Mouse (Mus musculus) brain, adult 2 months (tissue): Measurements from ENCODE around the gene Btrc.
A peak's percentile ranks its signal among the peaks of the same experiment; 100 is the strongest.
"Not testable (repeated sequence)": the region's sequence is repeated elsewhere in the genome, so short reads cannot be mapped to it uniquely, and the experiment has no call there.

Experiments used
- DNase-seq: peaks from one replicate; pipeline ENCODE4 v3.0.0; 2011; ENCODE audit warnings: low read depth, low spot score

Btrc gene

DNA sequence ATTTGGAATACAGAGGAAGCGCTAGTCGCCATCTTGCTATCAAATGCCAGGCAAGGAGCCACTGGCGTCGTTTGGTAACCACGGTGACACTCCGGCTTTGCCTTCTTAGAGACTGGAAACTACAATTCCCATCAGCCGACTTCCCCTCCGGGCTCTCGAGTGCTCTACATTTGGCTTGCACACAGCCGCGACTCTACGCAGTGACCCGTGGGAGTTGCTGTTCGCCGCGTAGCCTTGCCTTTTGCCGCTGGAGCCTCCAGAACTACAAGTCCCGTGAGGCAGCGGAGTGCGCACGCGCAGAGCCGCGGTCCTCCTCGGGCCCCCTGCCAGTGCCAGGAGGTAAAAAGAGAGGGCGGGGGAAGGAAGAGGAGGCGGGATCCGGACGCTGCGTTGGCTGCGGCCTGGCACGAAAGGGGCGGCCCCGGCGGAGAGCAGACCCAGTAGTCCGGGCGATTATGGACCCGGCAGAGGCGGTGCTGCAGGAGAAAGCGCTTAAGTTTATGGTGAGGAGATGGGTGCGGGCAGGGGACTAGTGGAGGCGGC, at the start of gene Btrc:
Gene Btrc, plus strand, starts transcription at position 351 of the 543 bp plus-strand sequence.
- DNase-seq = peak; percentile 100

DNA sequence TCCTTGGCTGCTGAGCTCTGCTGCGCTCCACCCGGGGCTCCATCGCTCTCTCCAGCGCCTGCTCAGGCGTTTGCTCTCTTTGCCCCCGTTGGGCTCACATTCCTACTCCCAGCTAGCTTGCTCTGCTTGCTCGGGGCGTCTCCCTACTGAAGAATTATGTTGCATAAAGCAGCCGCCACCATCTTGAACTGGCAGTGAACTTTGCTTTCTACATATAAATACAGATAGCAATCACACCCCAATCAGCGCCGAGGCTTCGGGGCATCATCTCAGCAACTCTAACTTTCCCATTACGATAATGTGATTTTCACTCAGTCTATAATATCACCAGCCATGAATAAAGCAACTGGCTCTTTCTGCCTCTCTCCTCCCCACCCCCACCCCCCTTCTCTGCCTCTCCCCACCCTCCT, 46.1 kb upstream of the Btrc start:
- DNase-seq = peak; percentile 53

DNA sequence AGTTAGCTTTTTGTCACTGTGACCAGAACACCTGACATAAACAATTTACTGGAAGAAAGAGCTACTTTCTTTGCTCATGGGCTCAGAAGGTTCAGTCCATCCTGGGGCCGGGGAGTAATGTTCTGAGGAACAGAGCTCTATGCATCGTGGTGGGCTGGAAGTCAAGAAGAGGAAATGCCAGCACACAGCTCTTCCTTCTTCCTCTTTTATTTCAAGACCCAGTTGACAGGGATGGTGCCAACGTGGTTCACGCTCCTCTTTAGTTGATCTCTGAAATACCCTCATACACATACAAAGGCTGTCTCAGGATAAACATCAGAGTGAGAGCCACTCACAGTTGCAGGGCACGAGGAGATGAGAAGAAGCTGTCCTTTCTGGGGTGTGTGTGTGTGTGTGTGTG, 42.5 kb upstream of the Btrc start:
- no peak for DNase-seq

DNA sequence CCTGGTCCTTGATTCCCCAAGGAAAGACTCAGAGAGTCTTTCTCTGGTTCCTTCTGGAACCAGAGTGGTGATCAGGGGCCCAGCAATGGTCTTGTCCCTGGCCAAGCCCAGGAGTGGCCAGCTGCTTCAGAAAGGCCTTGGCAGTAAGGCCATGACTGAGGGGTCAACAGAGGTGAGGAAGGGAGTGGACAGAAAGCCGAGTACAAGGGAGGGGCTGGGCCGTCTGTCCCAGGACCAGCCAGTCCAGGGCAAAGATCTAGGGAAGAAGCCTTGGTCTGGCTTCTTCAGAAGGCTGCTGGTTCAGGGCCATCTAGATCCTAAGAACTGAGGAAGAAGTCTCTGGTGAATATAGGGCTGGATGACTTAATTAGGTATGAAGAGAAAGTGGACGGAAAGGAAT, 34.5 kb upstream of the Btrc start:
- DNase-seq = no peak

DNA sequence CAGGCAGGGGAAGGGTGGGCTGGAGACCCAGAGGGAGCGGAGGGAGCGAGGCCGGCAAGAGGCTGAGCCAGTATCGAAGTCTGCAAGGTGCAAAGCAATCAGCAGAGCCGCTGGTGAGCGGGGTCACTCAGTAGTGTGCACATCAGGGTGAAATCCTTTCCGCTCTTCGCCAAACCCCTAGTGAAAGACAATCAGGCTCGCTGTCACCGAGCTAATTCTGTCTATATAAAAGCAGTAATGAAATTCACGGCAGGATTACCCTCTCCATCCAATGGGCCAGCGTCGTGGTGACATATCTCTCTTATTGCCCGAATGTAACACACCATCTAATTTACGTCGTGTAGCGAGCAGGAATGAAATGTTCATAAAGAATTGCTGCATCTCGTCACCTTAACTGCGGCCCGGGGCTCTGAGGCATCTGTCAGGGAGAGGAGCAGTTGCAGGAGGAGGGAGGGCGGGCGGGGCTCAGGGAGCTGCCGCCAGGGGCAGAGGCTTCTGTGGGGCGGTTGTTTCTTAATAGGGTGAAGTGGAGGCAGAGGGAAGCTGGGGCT, 33.7 kb upstream of the Btrc start:
- DNase-seq = no peak

DNA sequence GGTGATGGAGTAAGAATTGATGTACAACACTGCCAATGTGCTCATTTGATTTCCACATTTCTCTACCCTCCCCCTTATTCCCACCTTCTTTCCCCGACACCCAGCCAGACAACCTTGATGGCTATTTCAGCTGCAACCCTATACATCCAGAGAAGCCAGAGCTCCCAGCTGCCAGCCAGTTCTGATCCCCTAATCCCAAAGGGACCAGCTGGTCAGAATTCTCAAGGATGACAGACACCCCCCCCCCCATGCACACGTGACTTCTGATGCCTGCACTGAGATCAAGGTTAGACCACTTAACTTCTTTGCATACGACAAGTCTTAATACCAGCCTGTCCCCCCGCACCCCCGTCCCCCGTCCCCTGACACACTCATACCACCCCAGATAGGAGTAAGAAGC, 26.8 kb upstream of the Btrc start:
- no peak for DNase-seq

DNA sequence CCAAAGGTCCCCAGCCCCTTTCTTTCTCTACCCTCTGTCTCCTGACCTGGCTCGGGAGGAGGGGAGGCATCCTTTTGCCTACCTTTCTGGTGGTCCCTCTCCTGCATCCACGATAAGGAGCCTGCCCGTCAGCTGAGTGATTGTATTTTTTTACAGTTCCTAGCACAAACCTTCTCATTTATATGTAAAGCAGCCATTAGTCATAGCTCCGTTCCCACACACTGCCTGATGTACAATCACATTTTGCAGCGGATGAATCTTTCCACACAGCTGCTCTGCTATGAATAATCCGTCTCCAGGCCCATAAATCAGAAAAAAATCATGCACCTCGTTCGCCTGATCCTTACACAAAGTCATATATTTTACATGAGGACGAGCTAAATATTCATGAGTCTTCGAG, 25.4 kb upstream of the Btrc start:
- DNase-seq = peak; percentile 93

DNA sequence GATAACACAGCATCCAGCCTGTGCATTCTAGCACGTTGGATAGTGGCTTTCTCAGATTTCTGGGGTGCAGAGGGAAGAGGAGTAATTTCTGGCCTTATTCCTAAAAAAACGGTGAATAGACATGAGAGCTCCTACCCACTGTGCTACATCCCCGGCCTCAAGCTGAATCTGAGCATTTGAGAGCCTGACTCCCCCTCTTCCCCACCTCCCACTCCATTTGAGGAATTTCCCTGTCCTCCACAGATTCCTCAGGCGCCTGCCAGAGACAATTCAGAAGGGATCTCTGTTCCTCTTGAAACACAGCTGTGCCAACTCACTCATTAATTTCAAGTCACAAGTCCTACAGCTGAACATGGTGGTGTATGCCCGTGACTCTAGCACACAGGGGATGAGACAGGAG, 19.6 kb upstream of the Btrc start:
- DNase-seq = peak; percentile 80

DNA sequence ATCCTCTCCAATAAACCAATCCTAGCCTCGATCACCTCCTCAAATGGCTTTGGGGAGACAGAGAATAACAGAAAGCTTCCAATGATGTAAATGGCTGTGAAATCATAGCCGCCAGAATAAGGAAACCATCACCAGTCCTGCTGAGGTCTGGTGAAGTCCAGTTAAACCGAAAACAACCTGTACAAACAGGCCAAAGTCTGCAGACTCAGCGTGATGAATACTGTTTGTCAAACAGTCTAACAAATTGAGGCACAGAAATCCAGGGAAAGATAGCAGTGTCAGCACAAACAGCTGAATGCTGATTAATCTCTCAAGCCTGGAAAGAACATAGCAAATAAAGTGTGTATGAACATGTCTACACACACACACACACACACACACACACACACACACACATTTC, 15.3 kb upstream of the Btrc start:
- DNase-seq = no peak

DNA sequence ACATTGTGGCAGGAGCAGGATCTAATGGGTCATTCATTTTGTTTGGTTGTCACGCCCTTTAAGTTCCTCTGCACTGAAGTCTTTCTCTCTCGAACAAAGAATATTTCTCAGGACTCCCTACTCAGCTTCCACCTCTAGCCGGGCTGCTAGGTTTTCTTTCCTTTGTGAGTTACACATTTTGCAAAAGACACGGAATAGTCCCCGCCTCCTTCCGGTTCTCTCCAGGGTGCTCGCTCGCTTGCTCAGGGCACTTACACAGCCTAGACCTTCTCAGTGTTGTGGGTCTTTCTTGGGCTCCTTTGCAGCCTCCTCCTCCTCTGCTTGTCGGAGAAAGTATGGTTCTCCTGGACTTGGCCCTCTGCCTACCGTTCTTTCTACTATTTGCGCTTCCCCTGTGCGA, 13.1 kb upstream of the Btrc start:
- DNase-seq = no peak

DNA sequence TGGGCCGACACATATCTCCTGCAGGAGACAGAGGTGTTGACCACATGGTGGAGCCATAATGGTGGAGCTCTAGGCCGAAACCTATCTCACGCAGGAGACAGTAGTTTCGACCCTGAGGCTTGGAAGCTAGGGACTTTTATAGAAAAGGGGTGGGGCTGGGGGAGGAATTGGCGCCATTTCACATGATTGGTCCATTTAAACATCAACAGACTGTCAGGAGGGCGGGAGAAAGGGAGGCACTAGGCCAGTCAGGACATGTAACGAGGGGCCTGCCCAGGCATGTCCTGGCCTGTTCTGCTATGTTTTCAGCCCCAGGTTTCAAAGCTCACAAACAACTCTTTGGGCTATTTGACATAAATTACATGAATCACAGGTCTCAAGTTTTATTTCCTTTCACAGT, 10.8 kb upstream of the Btrc start:
- not testable (repeated sequence) for DNase-seq

DNA sequence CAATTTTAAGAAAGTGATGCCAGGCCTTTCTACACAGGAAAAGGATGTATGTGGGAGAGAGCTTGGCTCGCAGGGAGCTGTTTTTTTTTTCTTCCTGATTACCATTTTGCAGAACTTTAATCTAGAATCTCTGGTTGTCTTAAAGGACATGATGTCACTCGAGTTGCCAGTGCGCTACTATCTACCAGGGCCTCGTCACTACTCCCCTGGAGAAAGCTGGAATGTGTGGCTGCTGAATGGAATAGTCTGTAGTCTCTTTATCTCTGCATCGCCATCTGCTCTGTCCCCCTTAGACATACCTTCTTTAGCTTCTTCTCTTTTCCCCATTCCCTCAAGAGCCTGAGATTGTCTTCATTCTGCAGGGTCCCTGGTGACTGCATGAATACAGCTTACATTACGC, 7.9 kb upstream of the Btrc start:
- DNase-seq = no peak

DNA sequence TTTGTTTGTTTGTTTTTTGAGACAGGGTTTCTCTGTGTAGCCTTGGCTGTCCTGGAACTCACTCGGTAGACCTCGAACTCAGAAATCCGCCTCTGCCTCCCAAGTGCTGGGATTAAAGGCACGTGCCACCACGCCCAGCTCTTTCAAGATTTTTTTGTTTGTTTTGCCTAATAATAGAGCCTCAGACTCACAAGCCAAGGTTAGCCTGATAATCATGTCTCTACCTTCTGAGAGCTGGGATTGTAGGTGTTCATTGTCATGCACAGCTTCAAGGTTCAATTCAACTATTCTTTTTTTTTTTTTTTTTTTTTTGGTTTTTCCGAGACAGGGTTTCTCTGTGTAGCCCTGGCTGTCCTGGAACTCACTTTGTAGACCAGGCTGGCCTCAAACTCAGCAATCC, 6.7 kb upstream of the Btrc start:
- DNase-seq = not testable (repeated sequence)

DNA sequence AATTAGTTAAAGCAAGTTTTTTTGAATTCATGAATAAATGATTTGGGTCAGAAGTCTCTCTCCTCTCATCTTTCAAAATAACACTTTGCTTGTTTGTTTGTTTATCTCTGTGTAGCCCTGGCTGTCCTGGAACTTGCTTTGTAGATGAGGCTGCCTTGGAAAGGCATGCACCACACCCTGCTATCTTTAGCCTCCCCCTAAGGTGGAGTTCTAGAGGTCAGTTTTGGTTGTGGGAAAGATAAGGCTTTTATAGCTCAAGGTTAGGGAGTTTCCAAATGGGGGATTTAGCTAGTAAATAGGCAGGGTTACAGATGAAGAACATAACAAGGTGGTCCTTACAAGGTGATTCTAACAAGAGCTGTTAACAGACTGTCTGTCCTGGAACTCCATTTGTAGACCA, 3.0 kb upstream of the Btrc start:
- no peak for DNase-seq

DNA sequence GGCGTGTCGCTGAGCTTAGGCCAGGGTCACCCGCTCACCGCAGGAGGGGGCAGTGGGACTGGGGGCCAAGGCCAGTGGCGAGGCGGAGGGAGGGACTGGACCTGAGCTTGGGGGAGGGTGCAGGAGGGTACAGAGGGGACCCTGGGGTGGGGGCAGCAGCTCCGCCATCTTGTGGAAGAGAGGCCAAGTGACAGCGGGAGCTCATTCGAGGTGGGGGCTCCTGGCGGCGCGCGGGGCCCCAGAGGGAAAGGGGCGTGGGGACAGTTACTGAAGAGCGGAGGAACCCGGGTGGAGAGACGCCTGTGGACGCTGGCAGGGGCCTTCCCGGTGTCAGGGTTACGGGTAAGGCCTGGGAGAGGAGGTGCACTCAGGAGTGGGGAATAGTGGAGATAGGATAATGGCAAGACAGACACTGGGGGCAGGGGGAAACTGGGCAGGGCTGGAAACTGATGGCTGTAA, 428 bp downstream of the Btrc start:
- peak; percentile 62 for DNase-seq

DNA sequence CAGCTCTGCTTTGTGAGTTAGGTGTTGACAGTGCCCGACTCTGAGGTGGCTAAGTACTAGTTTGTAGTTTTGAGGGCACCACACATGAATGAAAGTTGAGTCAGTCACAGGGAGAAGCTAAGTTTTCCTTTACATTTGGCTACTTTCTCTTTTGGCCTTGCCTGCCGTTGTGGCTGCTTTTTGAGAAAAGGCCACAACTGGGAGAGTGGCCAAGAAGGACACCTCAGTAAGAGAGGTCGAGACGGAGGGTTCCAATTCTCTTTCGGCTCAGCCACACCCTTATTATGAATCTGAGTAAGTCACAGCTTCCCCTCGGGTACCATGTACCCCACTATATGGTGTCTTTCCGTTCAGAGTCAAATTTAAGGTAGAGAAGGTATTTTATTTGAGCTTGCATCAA, 3.1 kb downstream of the Btrc start:
- DNase-seq = no peak

DNA sequence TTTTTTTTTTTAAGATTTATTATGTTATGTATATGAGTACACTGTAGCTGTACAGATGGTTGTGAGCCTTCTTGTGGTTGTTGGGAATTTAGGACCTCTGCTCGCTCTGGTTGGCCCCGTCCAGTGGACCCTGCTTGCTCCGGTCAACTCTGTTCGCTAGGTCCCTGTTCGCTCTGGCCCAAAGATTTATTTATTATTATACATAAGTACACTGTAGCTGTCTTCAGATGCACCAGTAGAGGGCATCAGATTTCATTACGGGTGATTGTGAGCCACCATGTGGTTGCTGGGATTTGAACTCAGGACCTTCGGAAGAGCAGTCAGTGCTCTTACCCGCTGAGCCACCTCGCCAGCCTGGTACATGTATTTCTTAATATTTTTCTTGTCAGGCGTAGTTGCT, 21.3 kb downstream of the Btrc start:
- DNase-seq = not testable (repeated sequence)

DNA sequence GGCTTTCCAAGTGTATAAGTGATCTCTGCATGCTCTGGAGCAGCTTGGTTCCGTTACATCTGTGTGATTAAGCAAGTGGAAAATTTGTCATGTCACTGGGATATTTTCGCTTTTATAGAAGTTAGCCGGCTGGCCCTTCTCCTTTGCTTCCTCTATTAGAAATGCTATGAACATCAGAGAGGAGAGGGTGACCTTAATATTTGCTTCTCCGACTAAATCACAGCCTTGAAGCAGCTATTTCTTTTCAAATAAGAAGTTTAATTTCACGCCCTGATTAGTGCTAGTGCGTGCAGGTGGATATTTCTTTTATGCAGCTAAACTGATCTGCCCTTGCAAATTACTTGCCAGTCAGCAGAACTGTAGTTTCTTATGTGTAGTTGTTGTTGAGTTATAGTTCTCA, 25.0 kb downstream of the Btrc start:
- DNase-seq = no peak

DNA sequence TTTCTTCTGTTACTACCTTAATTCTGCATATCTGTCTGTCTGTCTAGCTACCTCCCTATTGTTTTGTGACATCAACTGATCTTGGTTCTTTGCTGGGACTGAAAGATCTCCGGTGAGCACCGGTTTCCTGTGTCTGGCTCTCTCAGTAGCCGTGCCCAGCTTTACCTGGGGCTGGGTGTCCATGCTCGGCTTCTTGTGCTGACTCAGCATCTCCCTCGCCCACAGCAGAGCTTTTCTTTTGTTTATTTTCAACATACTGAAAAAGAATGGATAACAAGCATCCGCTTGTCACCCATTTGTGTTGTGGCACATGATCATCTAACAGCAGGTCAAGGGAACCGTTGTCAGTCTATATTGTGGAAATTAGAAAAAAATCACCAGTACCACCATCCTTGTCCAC, 30.5 kb downstream of the Btrc start:
- no peak for DNase-seq

DNA sequence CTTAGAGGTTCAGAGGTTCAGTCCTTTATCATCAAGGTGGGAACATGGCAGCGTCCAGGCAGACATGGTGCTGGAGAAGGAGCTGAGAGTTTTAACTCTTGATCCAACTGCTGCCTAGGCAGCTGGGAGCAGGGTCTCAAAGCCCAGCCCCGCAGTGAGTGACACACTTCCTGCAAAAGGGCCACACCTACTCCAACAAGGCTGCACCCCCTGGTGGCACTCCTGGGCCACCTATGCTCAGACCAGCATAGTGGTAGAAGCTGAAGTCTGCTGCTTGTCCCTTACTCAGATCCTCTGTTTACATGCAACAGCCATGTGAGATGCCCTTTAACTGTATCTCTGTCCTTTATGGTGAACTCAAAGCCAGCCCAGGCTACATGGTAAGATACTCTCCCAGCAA, 47.5 kb downstream of the Btrc start:
- no peak for DNase-seq

DNA sequence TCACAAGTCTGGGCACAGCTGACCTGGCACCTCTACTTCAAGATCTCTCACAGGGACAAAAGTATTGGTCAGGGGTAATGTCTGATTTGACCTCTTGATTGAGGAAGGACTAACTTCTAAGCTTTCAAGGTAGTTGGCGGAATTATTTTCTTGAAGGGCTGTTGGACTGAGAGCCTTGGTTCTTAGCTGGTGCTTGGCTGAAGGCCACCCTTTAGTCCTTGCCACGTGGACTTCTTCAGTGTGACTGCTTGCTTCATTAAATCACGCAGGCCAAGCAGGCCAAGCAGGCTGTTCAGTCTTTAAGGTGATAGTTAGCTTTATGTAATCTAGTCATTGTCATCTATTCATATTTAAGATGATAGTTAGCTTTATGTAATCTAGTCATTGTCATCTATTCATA, 49.2 kb downstream of the Btrc start:
- DNase-seq = peak; percentile 36

DNA sequence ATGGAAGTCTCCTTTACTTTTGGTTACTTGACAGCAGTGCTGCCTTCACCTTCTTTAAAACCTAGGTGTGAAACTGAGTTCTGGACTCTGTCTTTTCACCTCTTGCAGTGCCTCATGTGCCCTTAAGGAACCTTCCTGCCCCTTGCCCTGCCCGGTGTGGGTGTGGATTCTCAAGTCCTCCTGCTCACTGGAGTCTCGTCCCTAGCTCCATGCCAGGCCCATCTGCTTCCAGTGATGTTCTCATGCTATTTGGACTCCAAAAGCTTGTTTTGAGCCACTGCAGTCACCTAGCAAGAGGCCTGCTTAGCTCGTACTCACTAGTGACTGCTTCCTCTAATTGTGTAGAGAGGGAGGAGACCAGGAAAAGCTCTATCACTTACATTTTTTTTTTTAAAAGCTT, 50.4 kb downstream of the Btrc start:
- DNase-seq = peak; percentile 56

DNA sequence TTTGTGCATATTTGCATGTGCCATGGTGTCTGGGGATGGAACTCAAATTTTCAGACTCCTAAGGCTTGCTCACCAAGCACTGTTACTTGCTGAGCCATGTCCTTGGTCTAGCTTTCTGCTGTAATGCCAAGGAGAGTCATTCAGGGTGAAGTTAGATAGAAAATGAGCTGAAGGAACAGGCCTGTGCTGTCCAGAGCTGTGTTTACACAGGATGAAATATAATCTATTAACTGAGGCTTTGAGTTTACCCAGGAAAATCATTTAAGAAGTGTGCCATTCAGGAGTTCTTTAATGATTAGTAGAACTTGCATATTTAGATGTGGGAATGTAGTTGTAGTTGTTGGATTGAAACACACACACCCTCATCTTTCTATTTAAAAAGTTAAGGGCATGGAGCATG, 54.1 kb downstream of the Btrc start:
- no peak for DNase-seq

DNA sequence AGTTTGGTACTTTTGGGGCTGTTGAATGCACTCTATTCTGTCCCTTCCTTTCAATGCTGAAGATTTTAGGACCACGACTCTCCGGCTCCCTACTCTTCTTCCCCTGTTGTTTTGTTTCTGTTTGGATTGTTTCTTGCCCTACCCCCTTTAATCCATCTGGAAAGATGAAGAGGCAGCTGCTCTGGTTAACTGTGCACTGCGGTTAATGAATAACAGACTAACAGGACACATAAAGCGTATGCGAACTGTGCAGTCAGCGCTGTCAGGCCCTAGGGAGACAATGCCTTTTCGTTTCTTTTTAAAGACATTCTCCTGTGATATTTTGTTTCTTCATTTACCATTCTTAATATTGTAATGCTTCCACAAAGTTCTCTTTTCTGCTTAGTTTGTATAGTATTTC, 58.7 kb downstream of the Btrc start:
- DNase-seq = no peak
